Comparison of ENCODE assay signal across 28 mouse cellular contexts in genomic region chr9:99868054-99868453, GRCm38 (mm10). TPM values are rescaled to one million over a fixed set of nuclear protein-coding genes. Genes with fewer than 3 reads are reported as not detected.
DNase-seq lines count a peak whose midpoint lies in the region; ATAC-seq and TF ChIP-seq lines count a peak whose summit lies in the region.
"Had no signal": no experiment of that assay in that cellular context is flagged by ENCODE, and none has a peak within 500 bp of the region (broad histone marks: within the 10 kb centered on the region; RNA-seq: fewer than 3 reads in every experiment).

No protein-coding gene starts in this region.

- peak; percentile 57 for DNase-seq in hindbrain, embryonic 11.5 days (ENCODE audit: low spot score)
- DNase-seq in hindbrain, embryonic 10.5 days (ENCODE audit: low spot score), result no peak
- peak; percentile 44 for DNase-seq in brain, embryonic 14.5 days (ENCODE audit: low read depth)
- DNase-seq in embryonic facial prominence, embryonic 10.5 days (ENCODE audit: low spot score), result peak; percentile 21
- DNase-seq in midbrain, embryonic 14.5 days, result peak; percentile 53
- no peak for DNase-seq in kidney, postnatal 14 days
- no peak for DNase-seq in layer of hippocampus, postnatal 25 days (ENCODE audit: extremely low spot score in 1 of 2, low spot score in 1 of 2)
- DNase-seq: B cell, adult 2 months; cerebellum, adult 18-20 months; gastrocnemius, postnatal 14 days; heart, postnatal 4 days; left cerebral cortex, postnatal 4 days; lung, adult 2 months; lung, postnatal 36 days; spleen, adult 18-20 months; thymus, postnatal 36 days had no signal

- H3K36me3 ChIP-seq in hindbrain, embryonic 11.5 days (ENCODE audit: control insufficient read depth, insufficient read depth, low read length), result no peaks in the 10 kb centered on the region
- no peaks in the 10 kb centered on the region for H3K36me3 ChIP-seq in hindbrain, embryonic 10.5 days
- no peaks in the 10 kb centered on the region for H3K36me3 ChIP-seq in embryonic facial prominence, embryonic 10.5 days (replicated peaks)
- H3K36me3 ChIP-seq in midbrain, embryonic 14.5 days (ENCODE audit: control insufficient read depth, insufficient read depth, low read length), result no peaks in the 10 kb centered on the region
- H3K36me3 ChIP-seq: heart, embryonic 15.5 days had no signal

- no peak overlapping the region for H3K27ac ChIP-seq in hindbrain, embryonic 11.5 days (ENCODE audit: low read depth, low read length)
- H3K27ac ChIP-seq in hindbrain, embryonic 10.5 days, result no peak overlapping the region
- no peak overlapping the region for H3K27ac ChIP-seq in embryonic facial prominence, embryonic 10.5 days (replicated peaks)
- peak overlapping the region; percentile 91 for H3K27ac ChIP-seq in midbrain, embryonic 14.5 days (replicated peaks; ENCODE audit: low read depth, low read length)
- H3K27ac ChIP-seq: heart, embryonic 15.5 days had no signal

- peaks cover 16% of the 10 kb centered on the region for H3K4me1 ChIP-seq in hindbrain, embryonic 11.5 days (replicated peaks; ENCODE audit: control insufficient read depth, insufficient read depth, low read length)
- H3K4me1 ChIP-seq in hindbrain, embryonic 10.5 days (replicated peaks), result peaks cover 50% of the 10 kb centered on the region
- peaks cover 42% of the 10 kb centered on the region for H3K4me1 ChIP-seq in embryonic facial prominence, embryonic 10.5 days
- H3K4me1 ChIP-seq in midbrain, embryonic 14.5 days (ENCODE audit: control insufficient read depth, insufficient read depth, low read length), result peaks cover 17% of the 10 kb centered on the region

- TF ChIP-seq POLR2A in brain, embryonic 14.5 days (IDR thresholded peaks at IDR 0.05; ENCODE audit: borderline replicate concordance, extremely low read depth, insufficient read depth, insufficient read length, poor library complexity, severe bottlenecking), result no peak

- ATAC-seq in hindbrain, embryonic 11.5 days (ENCODE audit: low FRiP score), result no peak
- ATAC-seq in midbrain, embryonic 14.5 days (ENCODE audit: low FRiP score, low TSS enrichment), result no peak
- ATAC-seq in monocyte, adult 5-6 weeks (replicated peaks; ENCODE audit: insufficient number of reproducible peaks, low FRiP score, low TSS enrichment, poor library complexity, severe bottlenecking), result no peak

- H3K27me3 ChIP-seq in hindbrain, embryonic 11.5 days (ENCODE audit: control insufficient read depth, insufficient read depth, low read length), result peaks cover 67% of the 10 kb centered on the region
- peaks cover 100% of the 10 kb centered on the region for H3K27me3 ChIP-seq in hindbrain, embryonic 10.5 days (ENCODE audit: insufficient read depth, poor library complexity, severe bottlenecking)
- peaks cover 100% of the 10 kb centered on the region for H3K27me3 ChIP-seq in embryonic facial prominence, embryonic 10.5 days (replicated peaks; ENCODE audit: low read depth, poor library complexity, severe bottlenecking)
- H3K27me3 ChIP-seq in midbrain, embryonic 14.5 days (ENCODE audit: control insufficient read depth, insufficient read depth, low read length), result peaks cover 63% of the 10 kb centered on the region

- no peaks in the 10 kb centered on the region for H3K9me3 ChIP-seq in hindbrain, embryonic 11.5 days (ENCODE audit: control insufficient read depth, low read length)
- no peaks in the 10 kb centered on the region for H3K9me3 ChIP-seq in hindbrain, embryonic 10.5 days
- no peaks in the 10 kb centered on the region for H3K9me3 ChIP-seq in embryonic facial prominence, embryonic 10.5 days
- no peaks in the 10 kb centered on the region for H3K9me3 ChIP-seq in midbrain, embryonic 14.5 days (ENCODE audit: control insufficient read depth, low read length)
- H3K9me3 ChIP-seq: heart, embryonic 15.5 days had no signal

- no peak overlapping the region for H3K4me2 ChIP-seq in hindbrain, embryonic 11.5 days (replicated peaks; ENCODE audit: low read depth, low read length)
- H3K4me2 ChIP-seq in midbrain, embryonic 14.5 days (ENCODE audit: low read length), result peak overlapping the region; percentile 54
- H3K4me2 ChIP-seq: liver, embryonic 11.5 days had no signal

- H3K9ac ChIP-seq in hindbrain, embryonic 11.5 days (ENCODE audit: low read depth, low read length), result no peak overlapping the region
- H3K9ac ChIP-seq in midbrain, embryonic 14.5 days (replicated peaks; ENCODE audit: low read length), result peak overlapping the region; percentile 68; the same call in 1 of the 2 replicates
- H3K9ac ChIP-seq: heart, embryonic 15.5 days had no signal

- TF ChIP-seq CTCF in brain, embryonic 14.5 days (IDR thresholded peaks at IDR 0.05; ENCODE audit: borderline replicate concordance, extremely low read depth, insufficient read depth, insufficient read length), result no peak

- WGBS in hindbrain, embryonic 11.5 days, result 1% methylated on average over 11 of the region's 11 CpGs
- WGBS in hindbrain, embryonic 10.5 days, result 1% methylated on average over 11 of the region's 11 CpGs
- WGBS in embryonic facial prominence, embryonic 10.5 days, result 2% methylated on average over 11 of the region's 11 CpGs
- under 1% methylated on average over 11 of the region's 11 CpGs for WGBS in midbrain, embryonic 14.5 days

- no peak overlapping the region for H3K4me3 ChIP-seq in hindbrain, embryonic 11.5 days (ENCODE audit: low read depth, low read length)
- H3K4me3 ChIP-seq in hindbrain, embryonic 10.5 days, result no peak overlapping the region
- H3K4me3 ChIP-seq in embryonic facial prominence, embryonic 10.5 days, result no peak overlapping the region
- peak overlapping the region; percentile 41 for H3K4me3 ChIP-seq in midbrain, embryonic 14.5 days (replicated peaks; ENCODE audit: low read depth, low read length)

RNA-seq across cellular contexts. Expression of gene Sox14, which starts 7.9 kb away (rescaled TPM):
- 4.4 and 6.6 TPM in 2 replicates for polyA plus RNA-seq in hindbrain, embryonic 11.5 days (2014; fragmentation: Nextera tagmentation; extraction: Ambion mirVana)
- 1.4 and 3.3 TPM in 2 replicates for polyA plus RNA-seq in hindbrain, embryonic 10.5 days (2016; fragmentation: Nextera tagmentation; extraction: Ambion mirVana)
- 28.5 and 37.0 TPM in 2 replicates for polyA plus RNA-seq in brain, embryonic 14.5 days (2012; rRNA removed)
- polyA plus RNA-seq in embryonic facial prominence, embryonic 10.5 days (2016; fragmentation: Nextera tagmentation; extraction: Ambion mirVana), result 2.0 and 2.8 TPM in 2 replicates
- polyA plus RNA-seq in midbrain, embryonic 14.5 days (2014; fragmentation: Nextera tagmentation; extraction: Ambion mirVana), result 94.9 TPM in 2 replicates
- total RNA-seq in monocyte, adult 5-6 weeks (2017), result not detected in 3 replicates
- total RNA-seq in layer of hippocampus, postnatal 25 days (2021), result not detected
- total RNA-seq: adrenal gland, postnatal 36 days; gastrocnemius, postnatal 14 days; heart, adult 8-10 months; heart, postnatal 4 days; layer of hippocampus, adult 18-20 months; left cerebral cortex, adult 18-20 months; left cerebral cortex, postnatal 4 days; megakaryocyte-erythroid progenitor cell, adult 5-6 weeks had no signal
- polyA plus RNA-seq: embryonic facial prominence, embryonic 14.5 days; heart, embryonic 15.5 days; intestine, embryonic 16.5 days; kidney, embryonic 16.5 days; liver, embryonic 11.5 days; lung, adult 2 months; stomach, embryonic 14.5 days had no signal

Comparison
In these comparisons a context has a peak if more than half of its experiments do, and no peak if none do; other contexts are left out.
1. DNase-seq: peak in hindbrain, embryonic 11.5 days (single experiment), brain, embryonic 14.5 days (single experiment), embryonic facial prominence, embryonic 10.5 days (single experiment) and midbrain, embryonic 14.5 days (single experiment); none in hindbrain, embryonic 10.5 days (single experiment), kidney, postnatal 14 days (single experiment) and layer of hippocampus, postnatal 25 days (0 of 2).